Mouse (Mus musculus): ENCODE results near the gene Cacna1h. TPM values are rescaled to one million over a fixed set of nuclear protein-coding genes. Genes with fewer than 3 reads are reported as not detected.

Gene Cacna1h
- polyA plus RNA-seq, 1 experiment from 2014 or later = 0.17 TPM

DNA sequence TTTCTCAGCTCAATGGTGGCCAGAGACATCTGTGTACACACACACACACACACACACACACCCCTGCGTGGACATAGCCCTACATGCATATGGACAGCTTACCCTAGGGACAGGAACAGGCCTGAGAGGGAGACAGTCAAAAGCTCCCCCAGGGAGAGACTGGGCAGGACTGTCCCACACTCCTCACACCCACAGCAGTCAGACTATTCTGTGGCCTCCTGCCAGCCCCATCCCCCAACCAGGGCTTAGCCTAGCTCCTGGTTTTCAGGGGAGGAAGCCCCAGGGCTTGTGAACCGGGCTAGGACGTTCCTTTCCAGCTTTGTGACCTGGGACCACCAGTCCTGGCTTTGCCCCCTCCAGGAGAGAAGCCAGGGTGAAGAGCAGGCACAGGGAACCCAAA lies 17.4 kb downstream of the Cacna1h start:
- Histone ChIP-seq H3K27ac (ENCODE audit: low read length) (no peak overlapping the region), H3K4me2 (ENCODE audit: low read depth, low read length) (no peak overlapping the region), H3K9ac (ENCODE audit: low read depth, low read length) (no peak overlapping the region), H3K36me3 (ENCODE audit: control insufficient read depth, insufficient read depth) (no peaks in the 10 kb centered on the region), H3K9me3 (replicated peaks; ENCODE audit: control insufficient read depth, low read length) (no peaks in the 10 kb centered on the region), H3K4me3 (ENCODE audit: low read depth, low read length) (no peak overlapping the region), H3K27me3 (ENCODE audit: control insufficient read depth, insufficient read depth, low read depth, low read length) (no peaks in the 10 kb centered on the region), H3K4me1 (ENCODE audit: control insufficient read depth, low read depth, low read length) (no peaks in the 10 kb centered on the region; the same call in 1 of the 2 replicates)
- ATAC-seq (ENCODE audit: low read depth) = no peak
- WGBS (ENCODE audit: insufficient replicate concordance) = 26% methylated on average over 3 of the region's 3 CpGs

DNA sequence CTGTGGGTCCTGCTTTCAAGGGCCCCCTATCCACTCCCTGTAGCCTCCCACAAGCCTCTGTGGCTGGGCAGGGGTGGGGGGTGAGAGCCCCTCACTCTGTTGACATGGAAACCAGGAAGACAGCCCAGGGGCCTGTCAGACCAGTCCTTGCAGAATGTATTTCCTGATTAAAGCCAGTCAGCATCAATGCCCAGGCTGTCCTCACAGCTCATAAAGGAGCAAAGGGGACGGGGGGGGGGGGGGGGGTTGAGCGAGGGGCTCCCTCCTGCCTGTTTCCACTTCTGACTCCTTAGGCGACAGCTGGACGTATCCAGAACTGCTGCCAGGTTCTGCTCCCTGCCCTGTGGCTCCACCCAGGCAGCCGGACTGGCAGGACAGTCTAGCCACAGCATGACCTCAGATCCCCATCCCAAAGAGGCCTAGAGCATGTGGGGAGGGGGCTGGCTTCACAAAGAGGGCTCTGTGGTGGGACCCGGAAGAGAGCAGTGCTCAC lies 18.1 kb downstream of the Cacna1h start:
- H3K4me2 ChIP-seq (ENCODE audit: low read depth, low read length) = no peak overlapping the region
- H3K27ac ChIP-seq (ENCODE audit: low read length) = no peak overlapping the region
- WGBS (ENCODE audit: insufficient replicate concordance) = 19% methylated on average over 6 of the region's 6 CpGs
- no peak overlapping the region for H3K4me3 ChIP-seq (ENCODE audit: low read depth, low read length)
- H3K27me3 ChIP-seq (ENCODE audit: control insufficient read depth, insufficient read depth, low read depth, low read length) = no peaks in the 10 kb centered on the region
- ATAC-seq (ENCODE audit: low read depth) = no peak
- no peaks in the 10 kb centered on the region for H3K36me3 ChIP-seq (ENCODE audit: control insufficient read depth, insufficient read depth)
- H3K4me1 ChIP-seq (ENCODE audit: control insufficient read depth, low read depth, low read length) = no peaks in the 10 kb centered on the region; the same call in 1 of the 2 replicates
- H3K9ac ChIP-seq (ENCODE audit: low read depth, low read length) = no peak overlapping the region
- no peaks in the 10 kb centered on the region for H3K9me3 ChIP-seq (replicated peaks; ENCODE audit: control insufficient read depth, low read length)

DNA sequence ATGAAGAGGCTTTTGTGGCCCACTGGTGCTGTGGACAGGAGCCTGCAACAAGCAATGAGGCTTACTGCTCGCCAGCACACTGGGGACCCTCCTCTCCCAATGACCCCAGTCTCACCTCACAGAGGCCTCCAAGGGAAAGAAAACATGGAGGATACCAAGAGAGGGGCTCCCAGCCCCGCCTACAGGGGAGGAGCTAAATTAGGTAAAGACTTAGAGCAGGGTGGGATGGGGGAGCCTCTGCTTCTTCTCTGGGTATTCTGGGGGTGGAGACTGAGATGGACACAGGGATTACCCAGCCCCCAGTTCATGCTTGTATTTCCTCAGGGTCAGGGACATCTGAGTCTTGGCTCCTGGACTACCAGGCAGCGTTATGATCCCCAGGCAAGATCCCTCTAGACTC lies 18.7 kb downstream of the Cacna1h start:
- no peaks in the 10 kb centered on the region for H3K36me3 ChIP-seq (ENCODE audit: control insufficient read depth, insufficient read depth)
- H3K27ac ChIP-seq (ENCODE audit: low read length) = no peak overlapping the region
- 32% methylated on average over 3 of the region's 3 CpGs for WGBS (ENCODE audit: insufficient replicate concordance)
- no peak for ATAC-seq (ENCODE audit: low read depth)
- H3K9me3 ChIP-seq (replicated peaks; ENCODE audit: control insufficient read depth, low read length) = no peaks in the 10 kb centered on the region
- no peaks in the 10 kb centered on the region for H3K27me3 ChIP-seq (ENCODE audit: control insufficient read depth, insufficient read depth, low read depth, low read length)
- H3K9ac ChIP-seq (ENCODE audit: low read depth, low read length) = no peak overlapping the region
- H3K4me3 ChIP-seq (ENCODE audit: low read depth, low read length) = no peak overlapping the region
- no peak overlapping the region for H3K4me2 ChIP-seq (ENCODE audit: low read depth, low read length)
- no peaks in the 10 kb centered on the region; the same call in 1 of the 2 replicates for H3K4me1 ChIP-seq (ENCODE audit: control insufficient read depth, low read depth, low read length)

DNA sequence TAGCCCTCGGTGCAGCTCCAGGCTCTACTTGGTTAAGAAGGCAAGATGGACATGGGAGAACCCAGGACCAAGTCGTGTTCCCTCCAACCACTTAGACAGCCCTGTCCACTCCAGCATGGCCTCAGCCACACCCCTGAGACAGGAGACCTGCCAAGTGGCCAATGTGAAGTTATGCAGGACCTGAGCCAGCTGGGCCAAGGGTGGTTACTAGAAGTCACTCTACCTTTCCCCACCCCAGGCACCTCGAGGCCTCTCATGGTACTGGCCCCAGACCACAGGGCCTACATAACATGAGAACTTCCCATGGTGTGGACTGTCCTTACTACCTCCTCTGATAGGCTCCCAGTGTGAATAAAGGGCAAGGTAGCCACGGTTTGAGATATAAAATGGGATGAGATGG lies 19.4 kb downstream of the Cacna1h start:
- Histone ChIP-seq H3K9me3 (replicated peaks; ENCODE audit: control insufficient read depth, low read length) (no peaks in the 10 kb centered on the region), H3K27ac (ENCODE audit: low read length) (no peak overlapping the region), H3K4me3 (ENCODE audit: low read depth, low read length) (no peak overlapping the region), H3K4me2 (ENCODE audit: low read depth, low read length) (no peak overlapping the region), H3K27me3 (ENCODE audit: control insufficient read depth, insufficient read depth, low read depth, low read length) (no peaks in the 10 kb centered on the region), H3K36me3 (ENCODE audit: control insufficient read depth, insufficient read depth) (no peaks in the 10 kb centered on the region), H3K9ac (ENCODE audit: low read depth, low read length) (no peak overlapping the region), H3K4me1 (ENCODE audit: control insufficient read depth, low read depth, low read length) (no peaks in the 10 kb centered on the region; the same call in 1 of the 2 replicates)
- ATAC-seq (ENCODE audit: low read depth) = no peak
- WGBS (ENCODE audit: insufficient replicate concordance) = 40% methylated on average over 4 of the region's 4 CpGs

DNA sequence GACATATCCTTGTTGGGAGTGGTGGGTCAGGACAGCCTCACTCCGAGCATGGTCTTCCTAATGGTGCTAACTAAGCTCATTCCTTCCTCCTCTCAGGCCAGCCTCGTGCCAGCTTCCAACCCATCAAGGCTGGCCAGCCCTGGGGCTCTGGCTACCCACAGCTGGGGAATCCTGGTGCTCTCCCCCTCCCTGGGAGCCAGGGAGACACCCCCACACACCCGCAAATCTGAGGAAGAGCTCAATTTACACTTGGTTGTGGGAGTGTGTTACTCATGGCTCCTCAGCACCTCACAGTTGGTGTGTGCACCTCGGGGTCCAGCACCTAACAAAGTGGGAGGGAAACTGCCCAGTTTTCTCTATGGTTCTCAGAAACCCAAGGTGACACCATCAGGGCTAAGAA lies 22.3 kb downstream of the Cacna1h start:
- H3K9me3 ChIP-seq (replicated peaks; ENCODE audit: control insufficient read depth, low read length) = no peaks in the 10 kb centered on the region
- no peak for ATAC-seq (ENCODE audit: low read depth)
- H3K27me3 ChIP-seq (ENCODE audit: control insufficient read depth, insufficient read depth, low read depth, low read length) = no peaks in the 10 kb centered on the region
- no peaks in the 10 kb centered on the region; the same call in 1 of the 2 replicates for H3K4me1 ChIP-seq (ENCODE audit: control insufficient read depth, low read depth, low read length)
- H3K9ac ChIP-seq (ENCODE audit: low read depth, low read length) = no peak overlapping the region
- H3K27ac ChIP-seq (ENCODE audit: low read length) = no peak overlapping the region
- 32% methylated on average over 4 of the region's 4 CpGs for WGBS (ENCODE audit: insufficient replicate concordance)
- H3K4me3 ChIP-seq (ENCODE audit: low read depth, low read length) = no peak overlapping the region
- H3K36me3 ChIP-seq (ENCODE audit: control insufficient read depth, insufficient read depth) = no peaks in the 10 kb centered on the region
- no peak overlapping the region for H3K4me2 ChIP-seq (ENCODE audit: low read depth, low read length)

DNA sequence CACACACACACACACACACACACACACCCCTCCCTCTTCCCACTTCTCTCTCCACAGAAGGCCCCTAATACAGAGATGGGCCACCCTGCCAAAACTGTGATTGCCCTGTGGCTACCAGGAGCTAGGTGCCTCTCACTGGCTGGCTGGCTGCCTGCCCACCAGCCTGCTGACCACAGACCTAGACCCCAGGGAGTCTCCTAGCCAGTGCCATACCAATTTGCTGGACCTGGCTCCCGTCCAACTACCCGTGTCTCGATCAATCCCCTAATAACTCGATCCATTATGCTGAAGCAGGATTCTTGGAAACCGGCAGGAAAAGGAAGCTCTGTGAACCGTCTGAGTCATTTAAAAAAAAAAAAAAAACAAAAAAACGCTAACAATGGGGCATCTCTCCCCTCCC lies 22.8 kb downstream of the Cacna1h start:
- Histone ChIP-seq H3K4me2 (ENCODE audit: low read depth, low read length) (no peak overlapping the region), H3K9me3 (replicated peaks; ENCODE audit: control insufficient read depth, low read length) (no peaks in the 10 kb centered on the region), H3K36me3 (ENCODE audit: control insufficient read depth, insufficient read depth) (no peaks in the 10 kb centered on the region), H3K4me3 (ENCODE audit: low read depth, low read length) (no peak overlapping the region), H3K27ac (ENCODE audit: low read length) (no peak overlapping the region), H3K9ac (ENCODE audit: low read depth, low read length) (no peak overlapping the region), H3K4me1 (ENCODE audit: control insufficient read depth, low read depth, low read length) (no peaks in the 10 kb centered on the region), H3K27me3 (ENCODE audit: control insufficient read depth, insufficient read depth, low read depth, low read length) (no peaks in the 10 kb centered on the region)
- 22% methylated on average over 7 of the region's 7 CpGs for WGBS (ENCODE audit: insufficient replicate concordance)
- ATAC-seq (ENCODE audit: low read depth) = no peak

DNA sequence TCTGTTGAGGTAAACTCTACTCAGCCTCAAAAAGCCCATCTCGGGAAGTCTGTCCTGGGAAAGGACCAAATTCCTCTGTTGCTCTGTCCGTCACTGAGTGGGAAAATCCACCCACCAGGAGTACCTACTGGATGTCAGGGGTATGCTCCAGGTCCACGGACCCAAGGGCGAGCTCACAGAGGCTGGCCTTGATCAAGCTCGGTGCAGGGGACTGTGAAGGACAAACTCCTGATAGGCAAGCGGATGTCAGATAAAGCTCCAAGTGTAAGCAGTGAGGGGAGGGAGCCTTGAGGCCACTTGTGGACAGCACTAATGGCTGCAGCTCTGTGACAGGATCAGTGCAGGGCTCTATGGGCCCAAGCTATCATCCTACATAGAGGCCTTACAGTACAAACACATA lies 23.4 kb downstream of the Cacna1h start:
- ATAC-seq (ENCODE audit: low read depth) = no peak
- 44% methylated on average over 6 of the region's 6 CpGs for WGBS (ENCODE audit: insufficient replicate concordance)

DNA sequence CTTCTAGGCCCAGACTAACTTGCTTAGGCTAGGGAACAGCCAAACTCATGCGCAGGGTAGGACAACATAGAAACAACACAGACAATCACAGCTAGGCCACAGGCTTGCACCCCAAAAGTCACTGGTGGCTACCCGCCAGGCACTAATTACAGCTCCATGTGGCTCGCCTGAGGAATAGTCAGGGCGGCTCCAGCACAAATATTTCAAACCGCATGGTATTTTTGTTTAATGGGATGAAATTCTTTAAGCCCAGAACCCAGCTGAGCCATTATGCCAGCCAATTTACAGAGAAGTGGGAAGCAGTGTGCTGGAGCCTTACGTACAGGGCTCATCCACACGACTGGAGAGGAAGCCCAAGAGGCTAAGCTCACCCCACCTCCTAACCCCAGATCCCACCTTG lies 24.0 kb downstream of the Cacna1h start:
- ATAC-seq (ENCODE audit: low read depth) = no peak
- Histone ChIP-seq H3K9me3 (replicated peaks; ENCODE audit: control insufficient read depth, low read length) (no peaks in the 10 kb centered on the region), H3K27ac (ENCODE audit: low read length) (no peak overlapping the region), H3K4me3 (ENCODE audit: low read depth, low read length) (no peak overlapping the region), H3K4me2 (ENCODE audit: low read depth, low read length) (no peak overlapping the region), H3K4me1 (ENCODE audit: control insufficient read depth, low read depth, low read length) (no peaks in the 10 kb centered on the region), H3K36me3 (ENCODE audit: control insufficient read depth, insufficient read depth) (no peaks in the 10 kb centered on the region), H3K27me3 (ENCODE audit: control insufficient read depth, insufficient read depth, low read depth, low read length) (no peaks in the 10 kb centered on the region), H3K9ac (ENCODE audit: low read depth, low read length) (no peak overlapping the region)
- WGBS (ENCODE audit: insufficient replicate concordance) = 65% methylated on average over 7 of the region's 7 CpGs

More for the DNA sequence above, 23.4 kb downstream of the Cacna1h start:
- no peak overlapping the region for H3K27ac ChIP-seq (ENCODE audit: low read length)
- no peak overlapping the region for H3K4me3 ChIP-seq (ENCODE audit: low read depth, low read length)
- no peak overlapping the region for H3K9ac ChIP-seq (ENCODE audit: low read depth, low read length)
- no peaks in the 10 kb centered on the region for H3K9me3 ChIP-seq (replicated peaks; ENCODE audit: control insufficient read depth, low read length)
- no peaks in the 10 kb centered on the region for H3K4me1 ChIP-seq (ENCODE audit: control insufficient read depth, low read depth, low read length)
- H3K4me2 ChIP-seq (ENCODE audit: low read depth, low read length) = no peak overlapping the region
- no peaks in the 10 kb centered on the region for H3K36me3 ChIP-seq (ENCODE audit: control insufficient read depth, insufficient read depth)
- H3K27me3 ChIP-seq (ENCODE audit: control insufficient read depth, insufficient read depth, low read depth, low read length) = no peaks in the 10 kb centered on the region

DNA sequence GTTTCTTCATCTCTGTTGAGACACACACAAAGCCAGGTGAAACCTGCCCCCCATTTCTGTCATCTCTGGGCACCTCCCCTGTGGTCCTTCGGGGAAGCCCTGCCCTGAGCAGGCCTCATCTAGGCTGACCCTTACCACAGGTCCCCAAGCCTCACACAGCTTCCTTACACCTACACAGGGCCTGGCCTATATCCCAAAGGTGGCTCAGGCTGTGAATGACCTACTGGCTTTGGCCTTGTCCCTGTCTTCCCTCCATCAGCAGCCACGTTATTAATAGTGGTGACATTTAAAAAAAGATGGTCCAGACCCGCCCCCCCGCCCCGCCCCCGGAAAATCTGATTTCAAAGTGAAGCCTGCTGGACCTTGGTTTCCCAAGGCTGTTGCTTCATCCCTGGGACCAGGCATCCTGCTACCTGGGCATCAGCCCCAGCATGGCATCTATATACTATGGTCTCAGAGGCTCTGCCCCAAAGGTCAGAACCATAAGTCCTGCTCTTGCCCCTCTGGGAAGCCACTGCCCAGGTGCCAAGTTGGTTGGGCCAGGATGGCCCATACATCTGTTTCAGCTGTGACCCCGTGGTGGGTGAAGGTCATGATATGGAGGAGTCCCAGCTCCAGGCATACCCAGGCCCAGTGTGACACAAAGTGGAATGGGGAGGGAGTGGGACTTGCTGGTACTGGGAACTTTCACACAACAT lies 25.1 kb downstream of the Cacna1h start:
- Histone ChIP-seq H3K9ac (ENCODE audit: low read depth, low read length) (no peak overlapping the region), H3K9me3 (replicated peaks; ENCODE audit: control insufficient read depth, low read length) (no peaks in the 10 kb centered on the region), H3K27ac (ENCODE audit: low read length) (no peak overlapping the region), H3K4me1 (ENCODE audit: control insufficient read depth, low read depth, low read length) (no peaks in the 10 kb centered on the region), H3K4me2 (ENCODE audit: low read depth, low read length) (no peak overlapping the region), H3K4me3 (ENCODE audit: low read depth, low read length) (no peak overlapping the region), H3K27me3 (ENCODE audit: control insufficient read depth, insufficient read depth, low read depth, low read length) (no peaks in the 10 kb centered on the region), H3K36me3 (ENCODE audit: control insufficient read depth, insufficient read depth) (no peaks in the 10 kb centered on the region)
- ATAC-seq (ENCODE audit: low read depth) = no peak
- 56% methylated on average over 7 of the region's 7 CpGs for WGBS (ENCODE audit: insufficient replicate concordance)

Data from liver, embryonic 16.5 days (tissue).